Mouse (Mus musculus) lung, adult 2 months (tissue): ENCODE data around the gene Nsa2.

Source experiments
- CTCF ChIP-seq: fragments of 200-500 bp; IDR thresholded peaks from 2 replicates; pipeline ENCODE4 v1.5.1; 2011; ENCODE audit warnings: mild to moderate bottlenecking, low read length, control low read depth; ENCODE audit not compliant: insufficient read depth
- POLR2A ChIP-seq: fragments of 200-500 bp; IDR thresholded peaks from 2 replicates; pipeline ENCODE4 v1.6.1; 2011; ENCODE audit warnings: low read depth, mild to moderate bottlenecking, control low read depth, low read length, borderline replicate concordance; ENCODE audit errors: extremely low read depth

DNA sequence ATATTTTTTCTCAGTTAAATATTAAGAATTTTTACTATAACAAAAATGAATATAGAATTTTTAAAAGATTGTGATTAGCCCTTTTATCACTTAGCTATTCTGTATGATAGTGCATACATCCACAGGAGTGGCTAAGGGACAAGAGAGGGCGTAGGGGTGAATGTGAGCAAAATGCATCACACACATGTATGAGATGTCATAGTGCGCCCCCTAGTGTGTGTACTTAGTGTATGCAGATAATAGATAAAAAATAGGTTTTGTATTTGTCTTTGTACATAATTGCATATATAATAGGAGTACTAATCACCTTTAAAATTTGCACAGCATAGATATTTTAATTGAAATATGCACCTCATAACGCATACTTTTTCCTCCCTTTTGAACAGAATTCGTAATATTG lies 8.1 kb upstream of the Nsa2 start:
- TF ChIP-seq CTCF (0 out of 2 replicates have a peak, but pooled peaks have one; percentile 9), POLR2A (no peak)
